Mouse (Mus musculus) megakaryocyte, embryonic 14.5 days (primary cell): Measurements from ENCODE around the gene Magel2.

Experiments
- FLI1 ChIP-seq: IDR thresholded peaks from 2 replicates; pipeline ENCODE4 v1.6.1; 2012; ENCODE audit warnings: low read length, inconsistent platforms, mixed read lengths
- GATA1 ChIP-seq: IDR thresholded peaks from 3 replicates; pipeline ENCODE4 v1.6.1; 2012; ENCODE audit warnings: mixed read lengths, low read length, inconsistent platforms, borderline replicate concordance

- TF ChIP-seq GATA1 (no peak), FLI1 (peak; percentile 67; the same call in 1 of the 2 replicates)
Observed at GRCm38 (mm10) chr7:62419493-62420360, 42.9 kb downstream of the Magel2 start, which contains the start of gene Mkrn3.
